Mouse (Mus musculus) neural tube, postnatal 0 days (tissue): ENCODE results near the gene Ckap4. TPM values are rescaled to one million over a fixed set of nuclear protein-coding genes. Genes with fewer than 3 reads are reported as not detected.

Experiments used
- polyA plus RNA-seq: library from polyadenylated mRNA; unstranded; fragments of >200 nt; fragmentation: Nextera tagmentation; extraction: Ambion mirVana; gene quantifications from 2 replicates; pipeline ENCODE4 v1.2.1, GENCODE M21; 2015

Gene Ckap4
- 55.6 and 60.9 TPM in 2 replicates for polyA plus RNA-seq

DNA sequence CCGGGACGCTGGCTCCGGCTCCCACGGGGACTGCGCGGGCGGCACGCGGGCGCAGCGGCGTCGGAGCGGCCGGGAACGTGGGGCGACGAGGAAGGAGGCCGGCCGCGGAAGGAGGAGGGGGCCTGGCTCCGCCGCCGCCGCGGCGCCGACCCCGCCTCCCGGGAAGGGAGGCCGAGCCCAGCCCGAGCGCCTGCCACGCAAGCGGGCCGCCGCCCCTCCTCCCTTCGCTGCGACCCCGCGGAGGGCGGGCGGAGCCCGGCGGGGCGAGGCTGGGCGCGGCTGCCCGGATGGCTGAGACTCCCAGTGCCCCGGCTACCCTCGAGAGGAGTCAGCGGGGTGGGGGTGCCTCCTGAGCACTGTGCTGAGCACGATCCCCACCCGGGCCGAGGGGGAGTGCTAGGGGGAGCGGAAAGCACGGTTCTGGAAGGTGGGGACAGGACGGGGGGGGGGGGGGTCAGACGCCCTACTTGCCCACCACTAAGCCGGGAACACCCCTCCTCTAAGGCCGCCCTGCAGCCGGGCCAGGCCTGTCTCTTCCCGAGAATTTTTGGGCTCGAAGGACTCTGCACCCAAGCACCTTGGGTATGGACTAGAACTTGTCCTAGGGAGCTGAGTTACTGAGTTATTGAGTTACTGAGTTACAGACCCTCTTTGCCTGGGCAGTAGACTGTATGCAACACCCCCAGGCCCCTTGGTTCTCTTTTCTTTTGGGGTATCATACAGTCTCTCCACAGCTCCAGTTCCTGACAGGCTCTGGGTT is at the start of gene Ckap4:
Gene Ckap4, minus strand, starts transcription at position 151 of the 760 bp plus-strand sequence.

DNA sequence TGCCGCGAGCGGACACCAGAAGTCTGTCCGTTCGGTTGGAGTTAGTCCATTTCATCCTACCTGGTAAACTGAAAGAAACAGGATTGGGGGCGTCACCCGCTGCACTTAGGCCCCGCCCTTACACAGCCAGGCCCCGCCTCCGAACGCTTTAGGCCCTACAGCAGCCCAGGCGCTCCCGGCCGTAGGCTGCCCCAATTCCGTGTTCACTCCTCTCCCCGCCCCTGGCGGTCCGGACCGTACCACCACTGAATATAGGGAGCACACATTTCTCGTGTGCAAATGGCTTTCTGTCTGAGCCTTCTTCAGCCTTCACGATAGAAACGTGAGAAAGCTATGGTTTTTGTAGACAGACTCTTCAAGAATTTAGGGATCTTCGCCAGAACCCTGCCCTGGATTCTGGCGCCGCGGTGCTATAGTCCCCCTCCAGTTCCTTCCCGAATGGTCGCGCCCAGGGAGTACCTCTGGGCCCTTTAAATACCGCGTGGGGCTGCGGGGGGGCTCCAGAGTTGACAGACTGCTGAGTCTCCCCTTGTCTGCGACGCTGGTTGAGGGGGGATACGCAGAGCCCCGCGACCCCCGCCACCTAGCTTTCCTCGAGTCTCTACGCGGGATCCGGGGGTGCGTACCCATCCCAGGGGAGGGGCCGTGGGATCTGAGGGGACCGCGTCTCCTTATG is 42.7 kb upstream of the Ckap4 start, which contains the start of gene Tcp11l2:
Gene Tcp11l2, plus strand, starts transcription at position 232 of the 676 bp plus-strand sequence.

Other genes with a start within 250 kb of the Ckap4 start
- 2.8 and 3.0 TPM in 2 replicates for gene Nuak1, start 93.5 kb downstream of the Ckap4 start, polyA plus RNA-seq
- gene Tcp11l2, start 42.6 kb upstream of the Ckap4 start, polyA plus RNA-seq, result 21.7 and 22.9 TPM in 2 replicates
- gene Polr3b, start 88.2 kb upstream of the Ckap4 start, polyA plus RNA-seq, result 9.0 and 10.1 TPM in 2 replicates
- gene Rfx4, start 222.0 kb upstream of the Ckap4 start, polyA plus RNA-seq, result 15.1 and 19.6 TPM in 2 replicates